Mouse (Mus musculus): ENCODE results near the gene Pank4.

DNA sequence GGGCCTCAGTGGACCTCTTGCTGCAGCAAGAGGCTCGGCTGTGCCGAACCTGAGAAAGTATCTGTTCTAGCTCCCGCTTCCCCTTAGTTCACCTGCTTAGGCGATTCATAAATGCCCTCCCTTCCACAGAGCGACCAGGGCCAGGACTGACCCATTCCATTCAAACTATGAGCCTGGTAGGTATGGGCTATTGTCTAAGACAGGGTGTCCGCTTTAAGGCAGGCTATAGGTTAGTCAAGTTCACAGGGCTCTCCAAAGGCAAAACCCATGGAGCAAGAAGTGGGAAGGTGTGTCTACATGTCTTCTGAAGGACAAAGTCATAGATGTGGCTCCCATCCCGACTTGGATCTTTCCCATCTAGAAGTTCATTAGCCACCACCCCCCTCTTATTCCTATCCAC lies 1.2 kb upstream of the Pank4 start:
- TF ChIP-seq ZC3H11A (IDR thresholded peaks at IDR 0.05; ENCODE audit: borderline replicate concordance, low read depth, low read length) = no peak
- TF ChIP-seq HCFC1 (IDR thresholded peaks at IDR 0.05; ENCODE audit: borderline replicate concordance, insufficient read depth, low read length) = no peak
- no peak for TF ChIP-seq ZNF384 (IDR thresholded peaks at IDR 0.05; ENCODE audit: low read depth, low read length)
- TF ChIP-seq CHD2 (IDR thresholded peaks at IDR 0.05; ENCODE audit: low read depth, low read length) = no peak
